Mouse (Mus musculus) neural tube, embryonic 13.5 days (tissue): ENCODE measurements around the gene Sulf2. TPM values are rescaled to one million over a fixed set of nuclear protein-coding genes. Genes with fewer than 3 reads are reported as not detected.

Experiments used
- ATAC-seq: fragments of 200-750 bp; cut with Nextera tagmentation; 2 replicates; pipeline ENCODE4 v1.8.0; 2017; ENCODE audit warnings: low read depth, mild to moderate bottlenecking, moderate TSS enrichment, moderate library complexity
- H3K27ac ChIP-seq: fragments of 300-500 bp; sonication (generic); replicated peaks from 2 replicates; pipeline ENCODE4 v1.5.1; 2015; ENCODE audit warnings: moderate library complexity, mild to moderate bottlenecking, inconsistent platforms
- H3K27me3 ChIP-seq: fragments of 300-500 bp; sonication (generic); 2 replicates; pipeline ENCODE4 v1.6.1; 2015; ENCODE audit warnings: mild to moderate bottlenecking, inconsistent platforms
- H3K36me3 ChIP-seq: fragments of 300-500 bp; sonication (generic); 2 replicates; pipeline ENCODE4 v1.6.1; 2015; ENCODE audit warnings: mild to moderate bottlenecking, inconsistent platforms
- H3K4me1 ChIP-seq: fragments of 300-500 bp; sonication (generic); replicated peaks from 2 replicates; pipeline ENCODE4 v1.6.1; 2015; ENCODE audit warnings: inconsistent platforms
- H3K4me2 ChIP-seq: fragments of 300-500 bp; sonication (generic); 2 replicates; pipeline ENCODE4 v1.6.1; 2015; ENCODE audit warnings: inconsistent platforms, mild to moderate bottlenecking, moderate library complexity
- H3K4me3 ChIP-seq: fragments of 300-500 bp; sonication (generic); 2 replicates; pipeline ENCODE4 v1.5.1; 2015; ENCODE audit warnings: mild to moderate bottlenecking, inconsistent platforms
- H3K9ac ChIP-seq: fragments of 300-500 bp; sonication (generic); 2 replicates; pipeline ENCODE4 v1.6.1; 2015; ENCODE audit warnings: moderate library complexity, mild to moderate bottlenecking, inconsistent platforms
- H3K9me3 ChIP-seq: fragments of 300-500 bp; sonication (generic); 2 replicates; pipeline ENCODE4 v1.6.1; 2016; ENCODE audit warnings: inconsistent platforms
- WGBS: fragments of 180-500 bp; shearing (Covaris S2); methylation state at CpG from one replicate; pipeline ENCODE4 v1.1.7; 2015; 5-methylcytosine and 5-hydroxymethylcytosine counted together
- polyA plus RNA-seq: library from polyadenylated mRNA; unstranded; fragments of >200 nt; fragmentation: Nextera tagmentation; extraction: Ambion mirVana; gene quantifications from 2 replicates; pipeline ENCODE4 v1.2.1, GENCODE M21; 2015

The Sulf2 gene
- polyA plus RNA-seq, 1 experiment from 2014 or later: 122 TPM

GRCm38 (mm10) chr2:166034967-166035490 lies 120.4 kb downstream of the Sulf2 start:
- ATAC-seq: no peak
- Histone ChIP-seq H3K27ac (no peak overlapping the region), H3K4me3 (no peak overlapping the region), H3K9me3 (no peaks in the 10 kb centered on the region), H3K4me1 (peaks cover 25% of the 10 kb centered on the region), H3K27me3 (no peaks in the 10 kb centered on the region), H3K36me3 (no peaks in the 10 kb centered on the region), H3K4me2 (no peak overlapping the region), H3K9ac (no peak overlapping the region)
- whole genome bisulfite sequencing: 82% methylated on average over 3 of the region's 3 CpGs

- Histone ChIP-seq H3K27me3 (no peaks in the 10 kb centered on the region), H3K4me3 (no peak overlapping the region), H3K36me3 (no peaks in the 10 kb centered on the region), H3K9me3 (no peaks in the 10 kb centered on the region), H3K4me2 (no peak overlapping the region), H3K4me1 (peaks cover 36% of the 10 kb centered on the region), H3K27ac (no peak overlapping the region), H3K9ac (no peak overlapping the region)
- WGBS: 89% methylated on average over 5 of the region's 5 CpGs
- ATAC-seq: no peak
These were observed 122.8 kb downstream of the Sulf2 start for GRCm38 (mm10) chr2:166032628-166033027.

GRCm38 (mm10) chr2:166031120-166031929 lies 124.1 kb downstream of the Sulf2 start:
- peak overlapping the region; percentile 11 for H3K4me3 ChIP-seq

GRCm38 (mm10) chr2:166030256-166030995 lies 125.0 kb downstream of the Sulf2 start:
- peaks cover 36% of the 10 kb centered on the region for H3K4me1 ChIP-seq
- ATAC-seq: no peak
- 6% methylated on average over 13 of the region's 13 CpGs for WGBS

More at GRCm38 (mm10) chr2:166031120-166031929, 124.1 kb downstream of the Sulf2 start:
- Histone ChIP-seq H3K27ac (peak overlapping the region; percentile 91), H3K9ac (peak overlapping the region; percentile 38), H3K36me3 (no peaks in the 10 kb centered on the region), H3K4me2 (peak overlapping the region; percentile 48), H3K4me1 (peaks cover 36% of the 10 kb centered on the region), H3K27me3 (no peaks in the 10 kb centered on the region), H3K9me3 (no peaks in the 10 kb centered on the region)
- peak; percentile 84 for ATAC-seq
- 26% methylated on average over 7 of the region's 7 CpGs for WGBS

GRCm38 (mm10) chr2:166029232-166029631 lies 126.2 kb downstream of the Sulf2 start:
- Histone ChIP-seq H3K4me3 (no peak overlapping the region), H3K4me2 (no peak overlapping the region), H3K4me1 (peaks cover 40% of the 10 kb centered on the region), H3K9me3 (no peaks in the 10 kb centered on the region), H3K27ac (peak overlapping the region; percentile 69), H3K27me3 (no peaks in the 10 kb centered on the region), H3K9ac (no peak overlapping the region), H3K36me3 (no peaks in the 10 kb centered on the region)
- 42% methylated on average over 4 of the region's 4 CpGs for WGBS
- ATAC-seq: no peak

More at GRCm38 (mm10) chr2:166030256-166030995, 125.0 kb downstream of the Sulf2 start:
- Histone ChIP-seq H3K9me3 (no peaks in the 10 kb centered on the region), H3K9ac (peak overlapping the region; percentile 53), H3K4me2 (peak overlapping the region; percentile 48), H3K27ac (peak overlapping the region; percentile 91), H3K36me3 (no peaks in the 10 kb centered on the region), H3K4me3 (peak overlapping the region; percentile 11; the same call in 1 of the 2 replicates), H3K27me3 (no peaks in the 10 kb centered on the region)

- Histone ChIP-seq H3K9me3 (no peaks in the 10 kb centered on the region), H3K4me1 (peaks cover 40% of the 10 kb centered on the region), H3K4me2 (no peak overlapping the region), H3K36me3 (no peaks in the 10 kb centered on the region), H3K27me3 (no peaks in the 10 kb centered on the region), H3K9ac (no peak overlapping the region), H3K27ac (no peak overlapping the region), H3K4me3 (no peak overlapping the region)
- ATAC-seq: no peak
- 92% methylated on average over 3 of the region's 3 CpGs for WGBS
These were observed 127.6 kb downstream of the Sulf2 start for GRCm38 (mm10) chr2:166027834-166028233.

GRCm38 (mm10) chr2:166025943-166026342 lies 129.5 kb downstream of the Sulf2 start:
- Histone ChIP-seq H3K4me2 (no peak overlapping the region), H3K9ac (no peak overlapping the region), H3K4me3 (no peak overlapping the region), H3K9me3 (no peaks in the 10 kb centered on the region), H3K27me3 (no peaks in the 10 kb centered on the region), H3K36me3 (no peaks in the 10 kb centered on the region), H3K27ac (no peak overlapping the region), H3K4me1 (peaks cover 45% of the 10 kb centered on the region)
- no peak for ATAC-seq
- 91% methylated on average over 5 of the region's 5 CpGs for WGBS

GRCm38 (mm10) chr2:166024621-166025020 lies 130.8 kb downstream of the Sulf2 start:
- Histone ChIP-seq H3K36me3 (no peaks in the 10 kb centered on the region), H3K9me3 (no peaks in the 10 kb centered on the region), H3K4me1 (peaks cover 37% of the 10 kb centered on the region), H3K27me3 (no peaks in the 10 kb centered on the region), H3K27ac (no peak overlapping the region), H3K4me3 (no peak overlapping the region), H3K4me2 (no peak overlapping the region), H3K9ac (no peak overlapping the region)
- 83% methylated on average over 4 of the region's 4 CpGs for WGBS
- no peak for ATAC-seq

- Histone ChIP-seq H3K9ac (no peak overlapping the region), H3K27me3 (no peaks in the 10 kb centered on the region), H3K4me1 (peaks cover 32% of the 10 kb centered on the region), H3K9me3 (no peaks in the 10 kb centered on the region), H3K36me3 (no peaks in the 10 kb centered on the region), H3K4me3 (no peak overlapping the region), H3K4me2 (no peak overlapping the region), H3K27ac (no peak overlapping the region)
- ATAC-seq: no peak
- 87% methylated on average over 3 of the region's 3 CpGs for WGBS
These were observed 131.4 kb downstream of the Sulf2 start for GRCm38 (mm10) chr2:166024079-166024478.

Other genes starting within 250 kb of the Sulf2 start
- gene Ncoa3, start 163.0 kb downstream of the Sulf2 start, polyA plus RNA-seq: 12.6 and 14.9 TPM in 2 replicates